Mouse (Mus musculus): ENCODE measurements around the gene Dner. TPM values are rescaled to one million over a fixed set of nuclear protein-coding genes. Genes with fewer than 3 reads are reported as not detected.

The Dner gene
- total RNA-seq, 2 experiments from 2014 or later = not detected

DNA sequence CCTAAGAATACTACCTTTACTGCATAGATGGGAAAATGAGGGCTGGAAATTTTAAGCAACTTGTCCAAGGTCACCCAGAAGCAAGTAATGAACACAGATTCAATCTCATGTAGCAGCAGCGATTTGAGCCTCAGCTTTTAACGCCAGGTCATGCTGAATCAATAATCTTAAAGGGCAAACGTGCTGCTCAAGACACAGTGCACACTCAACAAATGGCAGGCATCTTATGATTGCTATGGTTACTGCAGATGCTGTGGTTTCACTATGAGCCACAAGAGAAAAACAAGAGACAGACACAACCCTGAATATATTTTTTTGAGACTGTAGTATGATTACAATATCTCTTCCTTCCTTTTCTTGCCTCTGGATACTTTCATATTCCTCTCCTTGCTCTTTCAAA, 228.4 kb downstream of the Dner start:
- ATAC-seq (replicated peaks; ENCODE audit: low FRiP score, low TSS enrichment, poor library complexity, severe bottlenecking) = no peak

DNA sequence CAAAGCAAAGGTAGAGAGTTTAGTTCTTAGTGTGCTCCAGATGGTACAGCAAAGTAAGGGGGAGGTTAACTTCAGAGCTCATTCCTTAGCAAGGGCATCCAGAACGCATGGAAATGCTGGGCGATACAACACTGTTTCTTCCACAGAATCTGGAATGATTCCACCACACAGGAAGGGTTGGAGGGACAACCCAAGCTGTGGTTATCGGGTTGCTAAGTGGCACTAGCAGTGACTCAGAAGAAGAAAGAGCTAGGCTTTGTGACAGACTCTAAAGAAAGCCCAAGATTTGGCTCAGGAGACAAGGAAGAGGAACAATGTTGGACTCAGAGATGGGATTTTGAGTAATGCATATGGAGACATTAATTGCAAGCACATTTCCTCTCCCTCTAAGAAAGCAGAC, 231.3 kb downstream of the Dner start:
- ATAC-seq (replicated peaks; ENCODE audit: low FRiP score, low TSS enrichment, poor library complexity, severe bottlenecking) = no peak

DNA sequence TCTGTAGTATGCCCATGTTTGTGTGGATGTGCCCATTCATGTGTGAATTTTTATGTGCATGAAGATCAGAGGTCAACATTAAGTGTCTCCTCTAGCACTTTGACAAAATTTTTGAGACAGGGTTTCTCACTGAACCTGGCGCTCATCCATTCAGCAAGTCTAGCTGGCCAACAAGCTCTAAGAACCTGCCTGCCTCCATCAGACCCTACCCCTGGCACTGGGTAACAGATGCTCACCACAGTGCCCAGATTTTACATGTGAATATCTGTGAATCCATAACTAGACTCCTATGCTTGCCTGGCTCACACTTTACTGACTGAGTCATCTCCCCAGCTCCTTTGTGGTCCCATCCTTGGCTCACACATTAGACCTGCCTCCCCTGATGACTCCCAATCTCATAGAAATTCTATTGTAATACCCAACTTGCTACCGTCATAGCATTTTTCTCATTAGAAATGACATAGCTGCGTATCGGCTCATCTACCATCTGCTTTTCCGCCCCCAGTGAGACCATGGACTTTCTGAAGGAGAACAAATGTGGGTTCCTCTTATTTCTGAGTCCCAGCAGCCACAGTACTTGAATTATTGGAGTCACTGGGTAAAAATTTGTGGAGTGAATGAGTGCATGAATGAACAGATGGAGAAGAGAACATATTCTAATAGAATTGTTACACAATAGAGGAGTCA, 231.9 kb downstream of the Dner start:
- no peak for ATAC-seq (replicated peaks; ENCODE audit: low FRiP score, low TSS enrichment, poor library complexity, severe bottlenecking)

DNA sequence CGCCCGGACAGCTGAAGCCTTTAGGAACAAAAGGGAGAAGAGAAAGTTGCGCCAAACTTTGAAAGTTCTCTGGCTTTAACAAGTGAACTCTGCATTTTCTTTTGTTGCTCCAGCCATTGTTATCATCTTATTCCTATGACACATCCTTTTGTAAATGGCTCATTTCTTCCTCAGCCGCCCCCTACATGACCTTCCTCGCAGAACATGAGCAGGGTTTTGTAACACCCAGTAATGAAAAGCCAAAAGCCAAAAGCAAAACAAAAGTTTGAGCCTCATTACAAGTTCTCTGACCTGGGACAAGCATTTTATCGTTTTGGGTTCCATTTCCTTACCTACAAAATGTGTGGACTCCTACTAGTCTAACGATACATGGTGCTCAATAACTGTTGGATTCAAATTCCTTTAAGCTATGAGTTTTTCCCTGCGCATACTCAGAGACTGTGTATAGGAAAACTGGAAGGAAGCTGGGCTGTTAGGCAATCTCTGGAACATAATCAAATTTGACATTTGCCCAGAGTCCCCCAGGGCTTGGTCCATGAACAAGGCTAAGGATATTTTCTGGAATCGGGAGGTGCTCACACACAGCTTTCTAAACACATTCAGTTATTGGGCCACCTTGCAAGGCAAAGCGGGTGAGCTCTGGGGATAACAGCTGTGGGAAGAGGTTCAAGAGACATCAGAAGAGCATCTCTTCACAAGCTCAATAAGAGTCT, 246.3 kb downstream of the Dner start:
- ATAC-seq (replicated peaks; ENCODE audit: low FRiP score, low TSS enrichment, poor library complexity, severe bottlenecking) = no peak

DNA sequence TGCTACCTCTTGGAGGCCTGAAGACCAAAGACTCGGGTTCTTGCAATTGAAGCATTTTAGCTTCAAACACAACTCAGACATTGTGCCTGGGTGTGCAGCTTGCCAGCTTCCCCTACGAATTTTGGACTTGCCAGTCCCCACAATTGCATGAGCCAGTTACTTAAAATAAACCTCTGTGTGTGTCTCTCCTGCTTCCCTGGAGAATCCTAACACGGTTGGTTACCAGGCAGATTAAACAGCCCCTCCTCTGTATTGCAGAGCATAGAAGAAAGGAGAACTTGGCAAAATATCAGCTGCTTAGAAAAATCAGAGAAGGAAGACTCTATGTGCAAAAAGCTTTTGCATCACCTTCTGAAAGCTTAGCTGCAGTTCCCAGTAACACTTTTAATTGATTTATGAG, 252.4 kb downstream of the Dner start:
- no peak for ATAC-seq (replicated peaks; ENCODE audit: low FRiP score, low TSS enrichment, poor library complexity, severe bottlenecking)

DNA sequence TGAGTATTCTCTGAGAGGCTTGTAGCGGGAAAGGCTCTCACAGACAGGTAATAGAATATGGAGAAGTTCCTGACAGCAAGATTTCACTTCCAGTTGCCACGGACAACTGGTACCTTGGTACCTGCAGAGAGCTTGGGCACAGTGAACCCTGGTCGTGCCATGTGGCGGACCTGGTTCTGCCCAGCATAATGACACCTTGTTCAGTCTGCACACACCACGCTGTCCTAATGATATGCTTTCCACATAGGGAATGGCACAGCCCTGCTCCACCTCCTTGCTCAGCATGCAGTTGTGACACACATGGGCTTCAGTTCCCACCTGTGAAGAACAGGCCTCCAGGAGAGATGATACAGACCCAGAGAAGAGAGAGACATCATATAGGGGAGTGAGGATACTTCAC, 253.0 kb downstream of the Dner start:
- no peak for ATAC-seq (replicated peaks; ENCODE audit: low FRiP score, low TSS enrichment, poor library complexity, severe bottlenecking)

DNA sequence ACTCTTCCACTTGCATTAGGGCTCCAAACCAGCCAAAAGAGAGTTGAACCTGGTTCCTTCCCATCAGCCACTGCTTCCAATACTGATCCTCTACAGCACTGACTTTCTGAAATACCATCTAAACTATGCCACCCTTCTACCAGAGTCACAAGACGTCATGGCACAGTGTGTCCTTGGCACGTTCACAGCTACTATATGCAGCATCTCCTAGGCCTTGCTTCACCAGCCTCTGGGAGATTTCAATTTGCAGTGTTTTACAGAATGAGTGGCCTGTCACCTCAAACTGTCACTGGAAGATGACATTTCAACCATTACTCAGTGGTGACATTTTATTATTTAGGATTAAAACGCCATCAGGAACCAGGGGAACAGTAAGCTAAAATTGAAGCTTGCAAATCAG, 254.6 kb downstream of the Dner start:
- ATAC-seq (replicated peaks; ENCODE audit: low FRiP score, low TSS enrichment, poor library complexity, severe bottlenecking) = no peak

DNA sequence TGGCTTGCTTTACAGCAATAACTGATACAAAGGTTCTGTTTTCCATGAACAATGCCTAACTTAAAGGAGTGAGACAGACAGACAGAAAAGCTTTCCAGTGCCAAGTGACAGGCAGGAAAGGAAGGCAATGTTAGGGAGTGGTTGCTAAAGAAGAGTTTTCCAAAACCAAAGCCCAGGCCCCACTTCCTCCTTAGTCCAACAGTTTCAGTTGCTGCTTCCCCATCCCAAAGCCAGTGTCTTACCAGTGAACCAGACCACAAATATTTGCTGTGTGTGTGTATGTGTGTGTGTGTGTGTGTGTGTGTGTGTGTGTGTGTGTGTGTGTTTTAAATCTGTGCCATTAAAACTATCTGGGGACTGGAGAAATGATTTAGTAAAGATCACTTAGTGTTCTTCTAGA, 258.5 kb downstream of the Dner start:
- no peak for ATAC-seq (replicated peaks; ENCODE audit: low FRiP score, low TSS enrichment, poor library complexity, severe bottlenecking)

DNA sequence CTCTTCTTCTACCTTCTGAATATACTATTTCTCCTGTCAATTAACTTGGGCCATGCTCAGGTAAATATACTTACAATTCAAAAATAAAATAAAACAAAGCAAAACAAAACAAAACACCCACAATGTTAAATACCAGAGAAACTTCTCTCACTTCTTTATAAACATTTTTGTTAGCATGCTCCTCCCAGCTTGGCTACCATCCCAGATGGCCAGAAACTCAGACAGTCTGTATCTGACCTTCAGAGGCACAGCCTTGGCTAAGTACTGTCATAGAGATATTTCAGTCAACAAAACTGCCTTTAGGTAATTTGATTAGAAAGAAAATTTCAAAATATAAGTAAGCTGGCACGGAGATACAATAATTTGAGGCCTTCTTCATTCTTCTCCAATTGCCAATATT, 259.7 kb downstream of the Dner start:
- no peak for ATAC-seq (replicated peaks; ENCODE audit: low FRiP score, low TSS enrichment, poor library complexity, severe bottlenecking)

DNA sequence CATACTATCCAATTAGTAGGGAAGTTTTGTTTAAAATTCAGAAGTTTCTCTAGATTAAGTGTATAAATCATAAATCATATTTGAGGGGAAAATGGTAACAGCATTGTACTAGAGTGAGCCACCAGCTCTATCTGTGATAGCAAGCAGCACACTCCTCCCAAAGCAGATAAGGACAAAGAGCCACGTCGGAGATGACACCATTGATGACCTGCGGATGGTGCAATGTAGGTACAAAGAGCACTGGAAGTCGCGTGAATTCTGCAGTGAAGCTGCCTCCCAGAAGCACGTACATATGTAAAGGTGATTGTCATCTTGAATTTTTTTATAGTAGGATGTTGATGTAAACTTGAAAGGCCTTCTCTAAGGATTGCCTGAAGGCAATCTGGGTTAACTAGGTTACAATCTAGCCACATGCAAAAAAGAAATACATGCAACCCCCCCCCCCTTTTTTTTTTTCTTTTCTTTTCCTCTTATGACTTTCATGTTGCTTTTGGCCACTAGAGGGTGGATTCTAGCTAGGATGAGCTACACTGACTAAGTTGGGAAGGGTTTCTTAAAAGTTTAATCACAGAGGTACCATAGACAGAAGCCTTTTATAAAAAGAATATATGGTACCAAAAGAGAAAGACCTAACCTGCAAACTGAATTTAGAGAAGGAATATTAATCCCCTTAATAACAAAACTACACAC, 262.6 kb downstream of the Dner start:
- ATAC-seq (replicated peaks; ENCODE audit: low FRiP score, low TSS enrichment, poor library complexity, severe bottlenecking) = no peak

DNA sequence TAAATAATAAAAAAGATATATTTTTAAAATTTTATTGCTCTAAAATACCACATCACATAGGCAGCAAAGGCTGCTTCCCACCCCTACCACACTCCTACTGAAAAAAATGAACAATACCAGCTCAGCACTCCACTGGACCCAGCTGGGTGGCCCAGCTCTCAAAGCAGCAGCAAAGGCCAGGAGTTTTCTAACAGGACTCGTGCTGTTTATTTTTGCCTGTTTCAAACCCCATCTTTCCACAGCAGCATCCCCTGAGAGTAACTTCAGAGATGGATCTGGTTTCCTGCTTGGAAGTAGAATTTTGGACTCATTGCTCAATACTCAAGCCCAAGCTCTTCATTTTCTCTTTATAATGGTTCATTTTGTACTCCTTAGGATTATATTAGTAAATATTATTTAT, 263.7 kb downstream of the Dner start:
- ATAC-seq (replicated peaks; ENCODE audit: low FRiP score, low TSS enrichment, poor library complexity, severe bottlenecking) = no peak

DNA sequence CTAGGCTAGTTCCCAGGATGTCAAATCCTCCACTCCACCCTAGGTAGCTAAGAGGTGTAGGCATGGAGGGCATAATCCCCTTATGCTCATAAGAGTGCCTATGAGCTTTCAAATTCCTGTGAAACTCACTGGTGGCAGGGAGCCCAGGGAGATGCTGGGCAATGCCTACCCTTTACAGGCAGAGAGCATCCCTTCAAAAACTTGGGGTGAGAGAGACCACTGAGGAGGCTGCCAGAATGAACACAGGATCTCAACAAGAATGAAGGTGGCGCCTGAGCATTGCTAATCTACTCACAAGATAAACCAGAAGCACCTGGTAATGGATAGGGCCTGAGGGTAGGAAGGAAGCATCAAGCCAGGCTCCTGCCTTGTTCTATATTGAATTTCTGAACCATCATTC, 267.7 kb downstream of the Dner start:
- ATAC-seq (replicated peaks; ENCODE audit: low FRiP score, low TSS enrichment, poor library complexity, severe bottlenecking) = no peak

DNA sequence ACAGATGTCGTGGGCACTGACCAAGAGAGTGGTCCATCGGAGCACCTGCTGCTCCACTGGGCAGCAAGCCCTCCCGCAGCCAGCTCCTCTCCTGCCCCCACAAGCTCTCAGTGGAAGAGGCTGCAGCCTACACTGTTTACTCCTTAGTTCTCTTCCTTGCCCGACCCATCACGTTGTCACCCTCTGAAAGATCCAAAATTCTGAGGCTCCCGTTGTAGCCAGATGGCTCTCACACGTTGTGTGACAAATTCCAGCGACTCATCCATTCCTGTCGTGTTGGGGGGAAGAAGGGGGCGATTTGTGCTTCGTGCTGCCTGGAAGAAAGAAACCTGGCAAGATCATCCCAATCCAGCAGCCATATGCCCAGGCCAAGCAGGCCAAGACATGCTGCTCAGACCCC, 268.3 kb downstream of the Dner start:
- ATAC-seq (replicated peaks; ENCODE audit: low FRiP score, low TSS enrichment, poor library complexity, severe bottlenecking) = no peak

DNA sequence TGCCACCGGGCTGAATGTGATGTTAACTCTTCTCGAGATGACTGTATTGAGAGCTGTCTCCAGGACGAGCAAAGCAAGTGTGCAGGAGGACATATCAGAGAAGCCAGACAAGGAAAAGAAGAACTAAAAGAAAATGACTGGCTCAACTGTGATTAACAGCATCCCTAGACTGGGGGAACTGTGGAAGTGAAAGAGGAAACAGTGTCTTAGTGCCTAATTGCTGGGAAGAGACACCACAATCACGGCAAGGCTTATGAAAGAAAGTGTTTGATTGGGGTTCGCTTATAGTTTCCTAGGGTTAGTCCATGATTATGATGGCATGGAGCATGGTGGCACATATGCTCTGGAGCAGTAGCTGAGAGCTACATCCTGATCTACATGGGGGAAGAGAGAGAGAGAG, 269.3 kb downstream of the Dner start:
- ATAC-seq (replicated peaks; ENCODE audit: low FRiP score, low TSS enrichment, poor library complexity, severe bottlenecking) = no peak

DNA sequence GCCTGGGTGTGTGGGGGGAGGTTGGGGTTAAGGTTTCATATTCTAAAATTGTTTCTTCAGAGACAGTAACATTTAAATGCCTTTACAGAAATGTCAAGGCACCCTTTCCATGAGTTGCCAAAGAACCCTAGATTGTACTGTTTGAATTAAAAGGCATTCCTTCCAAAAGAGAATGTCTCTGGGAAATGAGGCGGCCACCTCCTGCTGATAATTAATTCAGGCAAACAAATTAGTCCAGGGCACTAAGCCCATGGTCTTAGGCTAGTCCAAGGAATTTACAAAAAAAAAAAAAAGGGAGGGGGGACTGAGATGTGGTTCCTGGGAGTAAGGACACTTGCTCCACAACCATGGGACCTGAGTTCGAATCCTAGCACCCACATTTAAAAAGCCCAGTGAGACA, 273.1 kb downstream of the Dner start:
- ATAC-seq (replicated peaks; ENCODE audit: low FRiP score, low TSS enrichment, poor library complexity, severe bottlenecking) = no peak

DNA sequence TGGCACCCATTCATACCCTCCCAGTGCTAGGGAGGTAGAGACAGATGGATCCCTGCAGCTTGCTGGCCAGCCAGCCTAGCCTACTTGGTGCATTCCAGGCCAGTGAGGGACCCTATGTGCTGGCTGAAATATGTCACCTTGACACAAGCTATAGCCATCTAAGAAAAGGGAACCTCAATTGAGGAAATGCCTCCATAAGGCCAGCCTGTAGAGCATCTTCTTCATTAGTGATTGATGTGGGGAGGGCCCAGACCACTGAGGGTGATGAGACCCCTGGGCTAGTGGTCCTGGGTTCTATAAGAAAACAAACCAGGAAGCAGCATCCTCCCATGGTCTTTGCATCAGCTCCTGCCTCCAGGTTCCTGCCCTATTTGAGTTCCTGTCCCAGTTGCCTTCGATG, 274.2 kb downstream of the Dner start:
- ATAC-seq (replicated peaks; ENCODE audit: low FRiP score, low TSS enrichment, poor library complexity, severe bottlenecking) = no peak

DNA sequence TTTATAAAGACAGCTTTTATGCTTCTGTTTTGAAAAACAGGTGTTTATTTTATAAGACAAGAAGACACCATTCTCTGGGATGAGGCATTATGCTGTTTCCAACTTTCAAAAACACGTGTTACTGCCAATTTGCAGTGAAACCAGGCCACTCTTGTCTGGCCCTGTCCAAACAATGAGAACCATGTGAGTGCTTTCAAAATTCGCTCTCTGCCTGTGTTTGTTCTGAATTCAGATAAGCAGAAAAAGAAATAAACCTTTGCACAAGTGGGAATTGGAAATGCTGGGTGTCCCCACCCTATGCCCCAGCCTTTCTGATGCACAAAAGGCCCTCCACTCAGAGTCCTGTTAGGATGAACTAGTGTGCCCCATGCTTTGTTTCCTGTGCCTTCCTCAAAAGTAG, 276.6 kb downstream of the Dner start:
- ATAC-seq (replicated peaks; ENCODE audit: low FRiP score, low TSS enrichment, poor library complexity, severe bottlenecking) = no peak

DNA sequence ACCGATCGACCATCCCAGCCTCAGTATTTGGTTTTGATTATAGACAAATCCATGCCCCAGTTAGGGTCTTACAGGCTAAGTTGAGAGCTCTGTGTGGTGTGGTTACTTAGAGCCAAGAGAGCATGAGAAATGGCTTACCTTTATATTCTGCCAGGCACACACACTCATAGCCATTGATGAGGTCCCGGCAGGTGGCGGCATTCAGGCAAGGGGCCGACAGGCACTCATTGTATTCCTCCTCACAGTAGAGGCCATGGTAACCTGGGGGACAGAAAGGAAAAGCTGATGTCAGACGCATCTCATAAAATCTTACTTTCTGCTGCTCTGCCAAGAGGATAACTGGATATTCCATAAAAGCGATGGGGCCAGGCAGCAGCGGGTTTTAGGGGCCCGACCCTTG, 277.5 kb downstream of the Dner start:
- no peak for ATAC-seq (replicated peaks; ENCODE audit: low FRiP score, low TSS enrichment, poor library complexity, severe bottlenecking)

DNA sequence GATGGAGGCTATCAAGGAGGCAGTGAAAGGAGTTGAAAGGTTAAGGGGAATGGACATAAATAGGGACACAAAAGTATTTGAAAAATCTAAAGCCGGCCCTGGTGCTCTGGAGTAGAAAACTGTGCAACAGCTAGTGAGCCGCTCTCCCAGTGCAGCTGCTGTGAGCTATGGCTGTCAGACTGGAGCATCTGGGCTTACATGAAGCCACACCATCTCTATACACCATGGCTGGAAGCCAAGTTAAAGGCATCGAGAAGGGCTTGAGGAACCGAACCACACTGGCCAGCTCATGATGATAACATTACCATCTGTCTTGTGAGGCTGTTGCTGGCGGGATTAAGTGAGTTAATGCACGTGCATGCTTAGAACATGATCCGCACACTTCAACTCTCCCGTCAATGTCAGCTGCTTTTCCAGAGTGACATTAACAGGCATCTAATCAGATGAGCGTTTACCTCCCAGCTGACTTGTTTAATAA, 278.2 kb downstream of the Dner start:
- ATAC-seq (replicated peaks; ENCODE audit: low FRiP score, low TSS enrichment, poor library complexity, severe bottlenecking) = no peak

DNA sequence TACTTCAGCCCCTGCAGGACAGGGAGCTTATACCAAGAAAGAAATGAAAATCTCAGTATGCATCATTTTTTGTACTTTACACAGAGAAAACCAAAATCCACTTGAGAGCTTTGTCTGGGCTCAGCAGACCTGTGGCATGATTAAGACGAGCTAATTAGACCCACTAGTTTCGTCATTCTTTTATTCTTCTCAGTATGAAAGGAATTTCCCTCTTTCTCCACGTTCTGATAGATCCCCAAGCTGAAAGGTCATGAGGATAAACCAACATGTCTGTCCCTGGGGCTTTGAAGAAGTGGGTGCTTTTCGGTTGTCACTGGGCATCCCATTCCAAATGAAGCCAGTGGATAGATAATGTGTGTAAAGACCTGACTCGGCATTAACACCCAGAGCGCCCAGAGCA, 278.7 kb downstream of the Dner start:
- no peak for ATAC-seq (replicated peaks; ENCODE audit: low FRiP score, low TSS enrichment, poor library complexity, severe bottlenecking)

DNA sequence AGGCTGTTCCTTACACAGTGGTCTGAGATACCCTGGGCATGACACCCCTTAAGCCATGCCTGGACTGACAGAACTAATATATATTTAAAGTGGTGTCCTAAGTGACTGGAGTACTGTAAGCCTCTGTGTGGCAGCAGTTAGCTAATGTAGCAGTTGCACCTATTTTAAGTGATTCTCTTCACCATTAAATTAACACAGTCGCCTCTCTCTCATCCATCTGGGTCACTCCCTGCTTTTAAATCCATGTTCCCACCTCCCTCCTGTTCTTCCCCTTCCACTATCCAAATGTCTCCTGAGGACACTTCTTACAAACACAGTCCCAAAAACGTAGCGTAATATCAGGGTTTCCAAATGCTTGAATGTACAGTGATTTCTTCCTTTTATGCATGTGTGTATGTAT, 281.6 kb downstream of the Dner start:
- ATAC-seq (replicated peaks; ENCODE audit: low FRiP score, low TSS enrichment, poor library complexity, severe bottlenecking) = no peak

Data from megakaryocyte-erythroid progenitor cell, adult 5-6 weeks (primary cell).